Mouse (Mus musculus): ENCODE data around the gene Tatdn2.

DNA sequence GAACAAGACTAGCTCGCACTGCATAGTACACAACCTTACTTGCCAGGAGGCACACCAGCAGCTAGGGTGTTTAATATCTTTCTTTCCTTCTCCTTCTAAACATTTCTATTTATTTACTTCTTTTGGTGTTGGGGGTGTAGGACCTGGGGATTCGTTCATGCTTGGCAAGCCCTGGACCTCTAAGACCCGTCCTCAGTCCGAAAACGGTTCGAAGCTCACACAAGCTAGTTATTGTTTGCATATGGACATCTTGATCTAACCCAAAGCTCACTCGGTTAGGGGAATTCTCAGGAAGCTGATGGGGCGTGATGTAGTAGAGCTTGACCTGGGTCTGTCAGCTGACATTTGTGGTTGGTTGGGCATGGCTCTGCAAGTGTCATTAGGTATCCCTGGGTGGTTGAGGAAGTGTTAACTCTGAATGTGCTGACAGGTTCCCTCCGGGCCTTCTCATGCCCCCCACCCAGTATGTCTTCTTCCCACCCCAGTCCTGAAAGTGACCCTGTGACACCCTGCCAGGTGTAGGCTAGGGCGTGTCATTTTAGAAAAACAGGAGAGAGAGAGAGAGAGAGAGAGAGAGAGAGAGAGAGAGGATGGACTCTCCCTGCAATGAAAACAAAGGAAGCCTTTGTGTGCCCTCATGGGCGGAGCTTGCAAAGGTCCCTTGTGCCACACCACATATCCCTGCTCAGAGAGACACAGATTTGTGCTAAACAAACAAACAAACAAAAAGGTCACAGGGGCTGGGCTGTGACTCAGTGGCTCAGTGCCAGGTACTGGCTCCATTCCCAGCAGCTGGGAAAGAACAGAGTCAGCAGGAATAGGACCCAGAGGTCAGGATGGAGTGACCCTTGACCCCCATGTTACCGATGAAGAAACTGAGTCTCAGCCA is 35.3 kb upstream of the Tatdn2 start:
- TF ChIP-seq CTCF (conservative IDR thresholded peaks at IDR 0.05; ENCODE audit: low read length) (no peak), POU5F1 (IDR thresholded peaks at IDR 0.05; ENCODE audit: borderline replicate concordance, low read length) (no peak)
